21 mouse cellular contexts compared by ENCODE assay signal in the genomic region with DNA sequence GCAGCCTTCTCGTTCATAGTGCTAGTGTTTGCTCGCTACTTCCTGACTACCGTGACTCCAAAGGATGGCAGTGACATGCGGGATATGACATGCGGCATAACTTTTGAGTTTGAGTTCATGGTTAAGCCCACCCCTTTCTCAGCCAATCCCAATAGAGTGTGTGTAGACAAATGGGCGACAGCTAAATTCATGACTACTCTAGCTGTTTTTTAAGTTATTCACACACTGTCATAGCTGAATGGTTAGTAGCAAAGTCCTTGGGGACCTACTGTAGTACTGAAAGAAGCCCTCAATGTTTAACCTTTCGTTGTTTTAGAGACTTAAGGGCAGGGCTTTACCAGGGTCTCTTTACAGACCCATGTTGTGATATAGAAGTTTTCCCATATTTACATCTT. TPM values are rescaled to one million over a fixed set of nuclear protein-coding genes. Genes with fewer than 3 reads are reported as not detected.
DNase-seq lines count a peak whose midpoint lies in the region; ATAC-seq and TF ChIP-seq lines count a peak whose summit lies in the region.
"Had no signal": no experiment of that assay in that cellular context is flagged by ENCODE, and none has a peak within 500 bp of the region (broad histone marks: within the 10 kb centered on the region; RNA-seq: fewer than 3 reads in every experiment).

No protein-coding gene starts in this region.

- no peak overlapping the region for H3K4me2 ChIP-seq in liver, postnatal 0 days (ENCODE audit: low read depth, low read length)
- H3K4me2 ChIP-seq in liver, embryonic 12.5 days: no peak overlapping the region
- no peak overlapping the region for H3K4me2 ChIP-seq in hindbrain, postnatal 0 days (ENCODE audit: low read depth, low read length)
- H3K4me2 ChIP-seq: embryonic facial prominence, embryonic 12.5 days; forebrain, embryonic 15.5 days; heart, embryonic 11.5 days; heart, embryonic 15.5 days; hindbrain, embryonic 14.5 days had no signal

- H3K4me1 ChIP-seq in liver, postnatal 0 days (ENCODE audit: insufficient read depth): peaks cover 17% of the 10 kb centered on the region
- H3K4me1 ChIP-seq in liver, embryonic 12.5 days: peaks cover 28% of the 10 kb centered on the region
- peaks cover 7% of the 10 kb centered on the region for H3K4me1 ChIP-seq in ES-Bruce4 (ENCODE audit: control insufficient read depth, insufficient read depth, low read length)
- H3K4me1 ChIP-seq in hindbrain, postnatal 0 days (ENCODE audit: insufficient read depth, low read length): no peaks in the 10 kb centered on the region
- H3K4me1 ChIP-seq: embryonic facial prominence, embryonic 12.5 days; forebrain, embryonic 15.5 days; hindbrain, embryonic 10.5 days had no signal

- H3K9me3 ChIP-seq in liver, postnatal 0 days (ENCODE audit: low read length): no peaks in the 10 kb centered on the region
- H3K9me3 ChIP-seq in liver, embryonic 12.5 days (replicated peaks): no peaks in the 10 kb centered on the region
- no peaks in the 10 kb centered on the region for H3K9me3 ChIP-seq in ES-Bruce4 (replicated peaks; ENCODE audit: control insufficient read depth, insufficient read depth, low read length, poor library complexity, severe bottlenecking)
- H3K9me3 ChIP-seq in hindbrain, postnatal 0 days (ENCODE audit: low read length): no peaks in the 10 kb centered on the region
- H3K9me3 ChIP-seq: embryonic facial prominence, embryonic 12.5 days; forebrain, embryonic 15.5 days; heart, embryonic 15.5 days; hindbrain, embryonic 10.5 days had no signal

- H3K9ac ChIP-seq in liver, postnatal 0 days (replicated peaks): no peak overlapping the region
- no peak overlapping the region for H3K9ac ChIP-seq in liver, embryonic 12.5 days
- no peak overlapping the region for H3K9ac ChIP-seq in ES-Bruce4 (ENCODE audit: low read depth, poor library complexity, severe bottlenecking)
- no peak overlapping the region for H3K9ac ChIP-seq in hindbrain, postnatal 0 days (replicated peaks; ENCODE audit: low read length)
- H3K9ac ChIP-seq: embryonic facial prominence, embryonic 12.5 days; forebrain, embryonic 15.5 days; heart, embryonic 15.5 days; hindbrain, embryonic 14.5 days had no signal

- peaks cover 3% of the 10 kb centered on the region; the same call in 1 of the 2 replicates for H3K36me3 ChIP-seq in liver, postnatal 0 days (replicated peaks; ENCODE audit: insufficient read depth, low read length)
- no peaks in the 10 kb centered on the region for H3K36me3 ChIP-seq in liver, embryonic 12.5 days
- peaks cover 18% of the 10 kb centered on the region for H3K36me3 ChIP-seq in ES-Bruce4 (ENCODE audit: control insufficient read depth, insufficient read depth, low read length, poor library complexity, severe bottlenecking)
- peaks cover 8% of the 10 kb centered on the region for H3K36me3 ChIP-seq in splenic B cell, adult 2 months (ENCODE audit: control insufficient read depth, insufficient read depth, low read length, poor library complexity, severe bottlenecking)
- H3K36me3 ChIP-seq in hindbrain, postnatal 0 days (ENCODE audit: insufficient read depth, low read length): no peaks in the 10 kb centered on the region; the same call in 1 of the 2 replicates

- TF ChIP-seq CTCF in liver, postnatal 0 days (IDR thresholded peaks at IDR 0.05; ENCODE audit: low read depth): no peak
- no peak for TF ChIP-seq CTCF in ES-Bruce4 (IDR thresholded peaks at IDR 0.05; ENCODE audit: low read depth, low read length)
- TF ChIP-seq CTCF in hindbrain, postnatal 0 days (IDR thresholded peaks at IDR 0.05; ENCODE audit: low read depth): no peak

- ATAC-seq in liver, postnatal 0 days: no peak; the same call in 1 of the 2 replicates
- no peak for ATAC-seq in liver, embryonic 12.5 days
- no peak for ATAC-seq in hindbrain, postnatal 0 days
- ATAC-seq: forebrain, embryonic 15.5 days; inflammation-experienced regulatory T-cells, adult 6 months had no signal

- no peaks in the 10 kb centered on the region for H3K27me3 ChIP-seq in liver, postnatal 0 days (ENCODE audit: insufficient read depth, low read length)
- H3K27me3 ChIP-seq in liver, embryonic 12.5 days (replicated peaks): no peaks in the 10 kb centered on the region
- H3K27me3 ChIP-seq in ES-Bruce4 (ENCODE audit: control insufficient read depth, insufficient read depth, low read length, poor library complexity, severe bottlenecking): no peaks in the 10 kb centered on the region
- no peaks in the 10 kb centered on the region for H3K27me3 ChIP-seq in splenic B cell, adult 2 months (ENCODE audit: control insufficient read depth, insufficient read depth, low read length, poor library complexity, severe bottlenecking)
- no peaks in the 10 kb centered on the region for H3K27me3 ChIP-seq in hindbrain, postnatal 0 days (ENCODE audit: insufficient read depth, low read length)
- H3K27me3 ChIP-seq: embryonic facial prominence, embryonic 12.5 days; forebrain, embryonic 15.5 days; heart, embryonic 15.5 days had no signal

- no peak for TF ChIP-seq EP300 in liver, postnatal 0 days (IDR thresholded peaks at IDR 0.05; ENCODE audit: low read depth)
- TF ChIP-seq EP300 in ES-Bruce4 (IDR thresholded peaks at IDR 0.05; ENCODE audit: insufficient read depth, low read depth, low read length): no peak

- peak overlapping the region; percentile 76; the same call in 1 of the 2 replicates for H3K27ac ChIP-seq in liver, postnatal 0 days (ENCODE audit: low read depth)
- H3K27ac ChIP-seq in liver, embryonic 12.5 days: no peak overlapping the region
- H3K27ac ChIP-seq in ES-Bruce4 (ENCODE audit: insufficient read depth, low read length): peak overlapping the region; percentile 23; the same call in 1 of the 2 replicates
- no peak overlapping the region for H3K27ac ChIP-seq in hindbrain, postnatal 0 days
- H3K27ac ChIP-seq: embryonic facial prominence, embryonic 12.5 days; forebrain, embryonic 15.5 days; heart, adult 2 months; heart, embryonic 15.5 days; hindbrain, embryonic 10.5 days; hindbrain, embryonic 14.5 days had no signal

- no peak overlapping the region for H3K4me3 ChIP-seq in liver, postnatal 0 days (ENCODE audit: low read depth, low read length)
- no peak overlapping the region for H3K4me3 ChIP-seq in liver, embryonic 12.5 days
- no peak overlapping the region for H3K4me3 ChIP-seq in ES-Bruce4 (ENCODE audit: low read depth, low read length)
- no peak overlapping the region for H3K4me3 ChIP-seq in hindbrain, postnatal 0 days (ENCODE audit: low read length)
- H3K4me3 ChIP-seq: embryonic facial prominence, embryonic 12.5 days; forebrain, embryonic 15.5 days; heart, adult 2 months; heart, embryonic 15.5 days; hindbrain, embryonic 10.5 days had no signal

- DNase-seq in liver, postnatal 0 days: no peak
- peak; percentile 30 to 38 for DNase-seq in B cell, adult 2 months
- DNase-seq in splenic B cell, adult 2 months (ENCODE audit: low read depth, low spot score): peak; percentile 69
- DNase-seq in hindbrain, postnatal 0 days (ENCODE audit: low spot score): no peak
- DNase-seq in left cerebral cortex, postnatal 36 days (ENCODE audit: low spot score in 2 of 2): no peak
- DNase-seq: adrenal gland, adult 8-10 months; adrenal gland, postnatal 36 days; cerebellum, adult 11 months; cerebellum, adult 9-10 months; cerebellum, postnatal 25 days; heart, adult 2 months had no signal

- intact Hi-C loops in left cerebral cortex, postnatal 36 days (cut with DNase I): loop anchor here (5.0 kb wide), 1 partner anchor 69 kb away; a partner anchor contains a TSS

- TF ChIP-seq POLR2A in ES-Bruce4 (IDR thresholded peaks at IDR 0.05; ENCODE audit: insufficient read depth, low read length): no peak

- WGBS in liver, postnatal 0 days (ENCODE audit: insufficient replicate concordance): 78% methylated on average over 7 of the region's 7 CpGs
- 82% methylated on average over 7 of the region's 7 CpGs for WGBS in liver, embryonic 12.5 days (ENCODE audit: insufficient replicate concordance)
- WGBS in hindbrain, postnatal 0 days: 92% methylated on average over 7 of the region's 7 CpGs

RNA-seq across cellular contexts. Expression of a gene that starts 40.5 kb away (rescaled TPM):
- polyA plus RNA-seq in liver, postnatal 0 days (2015; fragmentation: Nextera tagmentation; extraction: Ambion mirVana): not detected in 2 replicates
- 0.13 and 0.26 TPM in 2 replicates for polyA plus RNA-seq in liver, embryonic 12.5 days (2016; fragmentation: Nextera tagmentation; extraction: Ambion mirVana)
- polyA plus RNA-seq in ES-Bruce4 (2011; ENCODE audit: insufficient read depth, insufficient read length, low read depth, missing spikeins): 3.6 and 4.1 TPM in 2 replicates
- total RNA-seq in hindbrain, postnatal 0 days (2014; rRNA removed): 0.65 and 1.6 TPM in 2 replicates
- polyA plus RNA-seq in hindbrain, postnatal 0 days (2015; fragmentation: Nextera tagmentation; extraction: Ambion mirVana): 0.38 and 0.47 TPM in 2 replicates
- total RNA-seq in left cerebral cortex, postnatal 36 days (2021): 1 to 10 TPM; 1.9 to 2.5 TPM
- total RNA-seq: adrenal gland, postnatal 36 days; gastrocnemius, adult 8-10 months had no signal

Comparison
In these comparisons a context has a peak if more than half of its experiments do, and no peak if none do; other contexts are left out.
1. H3K27ac ChIP-seq: peak in liver, postnatal 0 days (single experiment) and ES-Bruce4 (single experiment); none in liver, embryonic 12.5 days (single experiment) and hindbrain, postnatal 0 days (single experiment).
2. DNase-seq: peak in B cell, adult 2 months (2 of 2) and splenic B cell, adult 2 months (single experiment); none in liver, postnatal 0 days (single experiment), hindbrain, postnatal 0 days (single experiment) and left cerebral cortex, postnatal 36 days (0 of 2).